Mouse (Mus musculus): ENCODE results near the gene Map7d1.

DNA sequence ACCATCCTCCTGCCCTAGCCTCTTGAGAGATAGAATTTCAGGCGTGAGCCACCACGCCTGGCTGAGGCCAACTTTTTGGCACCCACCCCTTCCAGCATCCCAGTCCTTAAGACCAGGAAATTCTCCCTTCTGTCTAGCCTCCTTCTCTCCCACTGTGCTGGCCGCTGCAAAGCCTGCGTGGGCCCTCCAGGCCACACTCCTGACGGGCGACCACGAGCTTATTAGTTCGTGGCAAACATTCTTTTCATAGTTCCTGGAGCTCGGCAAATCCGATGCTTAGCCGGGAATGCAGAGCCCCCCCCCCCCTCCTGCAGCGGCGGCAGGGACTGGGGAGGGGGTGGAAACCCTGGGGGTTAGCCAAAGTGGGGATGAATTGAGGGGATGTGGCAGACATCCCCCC lies 35.1 kb upstream of the Map7d1 start:
- TF ChIP-seq EP300 (optimal IDR thresholded peaks at IDR 0.05) (no peak), CTCF (IDR thresholded peaks at IDR 0.05; ENCODE audit: low read depth) (no peak)
